Mouse (Mus musculus): ENCODE measurements around the gene Olfr1264. TPM values are rescaled to one million over a fixed set of nuclear protein-coding genes. Genes with fewer than 3 reads are reported as not detected.

The Olfr1264 gene
- total RNA-seq (2021), result not detected
- long read RNA-seq, experiment 1, result 0 reads
- long read RNA-seq, experiment 2, result 0 reads

DNA sequence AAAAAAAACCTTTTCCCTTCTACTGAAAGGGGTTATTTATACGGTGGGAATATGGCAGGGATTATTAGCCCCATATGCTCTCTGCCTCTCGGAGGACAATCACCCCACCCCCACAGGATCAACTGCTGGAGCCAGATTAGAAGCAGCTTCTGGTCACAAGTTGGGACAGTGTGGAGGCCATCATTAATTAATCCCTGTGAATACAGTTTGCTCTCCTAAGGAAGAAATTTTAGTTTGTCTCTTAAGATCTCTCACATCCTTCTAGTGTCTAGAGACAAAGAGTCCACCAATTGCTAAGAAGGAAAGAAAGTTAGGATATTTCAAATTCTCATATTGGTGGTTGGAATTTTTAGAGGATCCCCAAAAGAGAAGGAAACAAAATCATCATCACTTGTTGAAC is at the start of gene Olfr1264:
TSS of gene Olfr1264 (minus strand) at position 101 of the 400 bp plus-strand sequence.
- DNase-seq, result no peak

DNA sequence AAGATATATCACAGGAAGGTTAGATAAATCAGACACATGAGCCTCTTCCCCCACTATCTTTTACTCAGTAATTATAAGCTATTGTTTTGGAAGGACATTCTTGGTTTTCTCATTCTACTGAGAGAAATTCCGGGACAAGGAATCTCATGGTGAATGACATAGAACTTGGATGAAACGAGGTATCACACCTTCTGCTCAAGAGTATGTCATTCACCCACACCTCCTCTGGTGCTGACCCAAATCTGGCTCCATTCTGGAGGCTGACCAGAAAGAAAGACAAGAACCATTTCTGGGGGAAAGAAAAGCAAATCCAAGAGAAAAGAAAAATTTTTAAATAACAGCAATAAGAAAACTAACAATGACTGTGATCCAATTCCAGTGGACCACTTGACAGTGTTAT is 44.7 kb upstream of the Olfr1264 start:
- DNase-seq, result no peak

- no peak for DNase-seq
Measured at GRCm38 (mm10) chr2:90063494-90063893, 38.1 kb upstream of the Olfr1264 start, which contains the start of gene Olfr140. Gene Olfr140 (minus strand): TSS chr2:90063594.

GRCm38 (mm10) chr2:90035037-90035436 is 9.7 kb upstream of the Olfr1264 start, which contains the start of gene Olfr1265:
Gene Olfr1265 (plus strand): TSS chr2:90035337.
- no peak for DNase-seq

- no peak for DNase-seq
Measured at GRCm38 (mm10) chr2:90011831-90012230, 13.5 kb downstream of the Olfr1264 start, which contains the start of gene Olfr1263. Gene Olfr1263 (plus strand): TSS chr2:90012131.

GRCm38 (mm10) chr2:89999845-90000244 is 25.5 kb downstream of the Olfr1264 start, which contains the start of gene Olfr1262:
Gene Olfr1262 (plus strand): TSS chr2:90000145.
- DNase-seq, result no peak

DNA sequence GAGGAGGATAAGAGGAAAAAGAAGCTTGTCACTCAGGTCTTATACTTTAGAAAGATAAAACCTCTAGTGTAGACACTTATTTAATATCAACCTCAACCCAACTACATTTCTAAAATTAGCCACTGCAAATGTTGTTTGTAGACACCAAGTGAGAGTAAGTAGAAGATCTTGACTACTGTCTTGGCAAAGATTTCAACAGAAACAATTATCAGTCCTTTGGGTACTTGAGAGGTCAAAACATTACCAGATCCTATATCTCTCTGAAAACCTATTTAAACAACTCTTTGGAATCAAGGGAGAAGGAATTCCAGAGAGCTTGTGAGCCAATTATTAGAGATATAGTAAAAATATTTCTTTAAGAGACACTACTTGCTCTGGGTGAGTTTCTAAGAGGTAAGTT is 34.5 kb downstream of the Olfr1264 start, which contains the start of gene Olfr1261:
TSS of gene Olfr1261 (plus strand) at position 301 of the 400 bp plus-strand sequence.
- DNase-seq, result no peak

GRCm38 (mm10) chr2:89977709-89978108 is 47.7 kb downstream of the Olfr1264 start:
- no peak for DNase-seq

DNA sequence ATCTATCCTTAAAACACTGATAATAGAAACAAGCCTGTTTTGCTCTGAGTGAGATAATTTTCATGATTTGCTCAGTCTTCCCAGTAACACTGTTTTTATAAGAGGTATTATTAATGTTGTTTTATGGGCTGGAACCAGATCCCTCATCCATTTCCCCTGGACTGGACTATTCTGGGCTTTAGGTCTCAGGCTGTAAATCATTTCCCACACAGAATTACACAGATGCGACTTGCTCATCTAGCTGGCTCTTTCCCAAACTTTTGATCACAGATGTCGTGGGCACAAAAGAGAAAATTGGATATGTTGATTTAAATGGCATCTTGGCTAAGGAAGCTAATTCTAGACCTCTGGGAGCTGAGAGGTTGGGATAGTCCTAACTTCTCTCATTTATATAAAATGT is 51.2 kb downstream of the Olfr1264 start, which contains the start of gene Olfr1260:
TSS of gene Olfr1260 (plus strand) at position 157 of the 400 bp plus-strand sequence.
- DNase-seq, result no peak

Other genes with a start within 250 kb of the Olfr1264 start
- not detected for gene Olfr1254, start 232.0 kb downstream of the Olfr1264 start, total RNA-seq (2021)
- not detected for gene Olfr1255, start 213.5 kb downstream of the Olfr1264 start, total RNA-seq (2021)
- gene Olfr1256, start 184.0 kb downstream of the Olfr1264 start, total RNA-seq (2021), result not detected
- gene Olfr48, start 177.4 kb downstream of the Olfr1264 start, total RNA-seq (2021), result not detected
- gene Olfr1257, start 147.1 kb downstream of the Olfr1264 start, total RNA-seq (2021), result not detected
- gene Olfr1258, start 98.3 kb downstream of the Olfr1264 start, total RNA-seq (2021), result not detected
- not detected for gene Olfr1259, start 76.9 kb downstream of the Olfr1264 start, total RNA-seq (2021)
- not detected for gene Olfr1260, start 51.2 kb downstream of the Olfr1264 start, total RNA-seq (2021)
- not detected for gene Olfr1261, start 34.4 kb downstream of the Olfr1264 start, total RNA-seq (2021)
- not detected for gene Olfr1262, start 25.4 kb downstream of the Olfr1264 start, total RNA-seq (2021)
- not detected for gene Olfr1263, start 13.4 kb downstream of the Olfr1264 start, total RNA-seq (2021)
- not detected for gene Olfr1265, start 9.8 kb upstream of the Olfr1264 start, total RNA-seq (2021)
- gene Olfr140, start 38.0 kb upstream of the Olfr1264 start, total RNA-seq (2021), result not detected
- not detected for gene Olfr1269, start 95.8 kb upstream of the Olfr1264 start, total RNA-seq (2021)
- gene Olfr32, start 116.7 kb upstream of the Olfr1264 start, total RNA-seq (2021), result not detected
- not detected for gene Olfr1270, start 127.5 kb upstream of the Olfr1264 start, total RNA-seq (2021)
- not detected for gene Olfr1506, start 198.9 kb upstream of the Olfr1264 start, total RNA-seq (2021)
- not detected for gene Olfr142, start 232.0 kb upstream of the Olfr1264 start, total RNA-seq (2021)
- gene Olfr1271, start 245.5 kb upstream of the Olfr1264 start, total RNA-seq (2021), result not detected